Mouse (Mus musculus) urinary bladder, adult 18-20 months (tissue): Measurements from ENCODE around the gene Psmd12.

Experiments used
- DNase-seq, 2 experiments: peaks; one replicate each; pipeline ENCODE4 v3.0.0; 2022; ENCODE audit warnings: low spot score in 2 of 2, mixed read lengths in 2 of 2

Psmd12 gene

GRCm38 (mm10) chr11:107510362-107511269 is 31.3 kb downstream of the Psmd12 start:
- DNase-seq: peak in 1 of 2 experiments; percentile 37

GRCm38 (mm10) chr11:107511954-107512353 is 32.7 kb downstream of the Psmd12 start:
- DNase-seq: peak in 1 of 2 experiments; percentile 16

GRCm38 (mm10) chr11:107513047-107513446 is 33.8 kb downstream of the Psmd12 start:
- DNase-seq: no peak

- DNase-seq: no peak
Observed at GRCm38 (mm10) chr11:107516387-107516786, 37.1 kb downstream of the Psmd12 start.

DNA sequence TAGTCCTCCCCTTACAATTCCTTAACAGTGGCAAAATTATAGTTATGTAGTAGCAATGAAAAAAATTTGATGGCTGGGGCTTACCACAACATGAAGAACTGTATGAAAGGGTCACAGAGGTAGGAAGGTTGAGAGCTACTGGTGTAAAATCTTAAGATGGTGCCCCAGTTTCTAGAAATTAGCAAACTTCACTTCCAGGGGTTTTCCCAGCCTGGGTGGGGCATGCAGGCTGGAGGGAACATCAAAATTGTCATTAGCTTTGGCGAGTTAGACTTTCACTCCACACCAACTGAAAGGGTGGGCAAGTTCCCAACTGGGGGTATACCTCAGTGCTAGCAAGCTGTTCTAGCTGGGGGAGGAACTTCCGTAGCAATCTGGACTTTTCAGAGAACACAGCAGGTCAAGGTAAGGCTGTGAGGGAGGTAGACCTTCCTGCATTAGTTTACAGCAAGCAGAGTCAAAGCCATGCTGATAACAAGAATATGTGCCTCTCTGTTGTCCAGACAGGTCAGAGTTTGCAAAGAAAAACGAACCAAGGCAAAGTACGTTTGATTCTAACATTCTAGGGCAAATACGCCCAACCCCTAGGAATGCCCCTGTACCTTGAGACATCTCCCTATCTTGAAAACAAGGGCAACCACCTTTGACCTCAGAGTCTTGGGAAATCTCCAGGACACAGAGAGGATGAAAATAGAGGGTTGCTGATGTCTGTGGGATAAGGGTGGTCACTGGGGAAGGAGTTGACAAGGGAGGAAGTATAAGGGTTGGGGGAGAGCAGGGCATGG is 39.6 kb downstream of the Psmd12 start:
- no peak for DNase-seq

GRCm38 (mm10) chr11:107521153-107521552 is 41.9 kb downstream of the Psmd12 start:
- DNase-seq: no peak

GRCm38 (mm10) chr11:107524966-107525365 is 45.7 kb downstream of the Psmd12 start:
- DNase-seq: no peak

GRCm38 (mm10) chr11:107527632-107528031 is 48.3 kb downstream of the Psmd12 start:
- DNase-seq: no peak

- DNase-seq: no peak
Observed at GRCm38 (mm10) chr11:107529320-107529719, 50.0 kb downstream of the Psmd12 start.

GRCm38 (mm10) chr11:107531445-107531844 is 52.2 kb downstream of the Psmd12 start:
- DNase-seq: no peak

DNA sequence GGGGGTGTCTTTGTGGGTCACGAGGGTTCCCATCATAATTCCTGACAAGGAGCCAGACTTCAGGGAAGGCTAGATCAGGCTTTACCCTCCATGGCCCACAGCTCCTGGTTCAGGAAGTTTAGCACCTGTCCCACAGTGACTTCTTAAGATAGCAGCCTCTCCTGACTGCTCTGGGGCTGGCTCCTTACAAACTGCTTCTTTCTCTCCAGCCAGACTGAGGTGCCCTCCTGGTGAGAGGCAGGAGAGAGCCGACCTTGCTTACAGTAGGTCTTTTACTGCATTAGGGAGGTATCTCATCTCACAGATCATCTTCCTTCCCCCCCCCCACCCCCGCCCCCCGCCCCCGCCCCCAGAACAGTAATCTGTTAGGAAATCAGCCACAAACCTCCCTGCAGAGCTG is 53.0 kb downstream of the Psmd12 start:
- no peak for DNase-seq

GRCm38 (mm10) chr11:107538994-107539393 is 59.7 kb downstream of the Psmd12 start:
- DNase-seq: no peak

DNA sequence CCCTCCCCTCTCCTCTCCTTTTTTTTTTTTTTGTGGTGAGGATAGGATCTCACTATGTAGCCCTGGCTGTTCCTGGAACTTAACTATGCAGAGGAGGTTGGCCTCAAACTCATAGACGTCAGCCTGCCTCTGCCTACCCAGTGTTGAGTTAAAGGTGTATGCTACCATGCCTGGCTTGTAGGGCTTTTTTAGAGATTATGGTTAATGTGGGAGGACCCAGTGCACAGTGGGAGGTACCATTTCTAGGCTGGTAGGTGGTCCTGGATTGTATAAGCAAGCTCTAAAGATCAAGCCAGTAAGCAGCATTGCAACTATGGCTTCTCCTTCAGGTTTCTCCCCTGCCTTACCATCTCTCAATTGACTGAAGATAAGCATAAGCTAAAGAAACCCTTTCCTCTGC is 61.1 kb downstream of the Psmd12 start:
- no peak for DNase-seq

GRCm38 (mm10) chr11:107545747-107546476 is 66.6 kb downstream of the Psmd12 start:
- peak in 1 of 2 experiments; percentile 8 for DNase-seq

DNA sequence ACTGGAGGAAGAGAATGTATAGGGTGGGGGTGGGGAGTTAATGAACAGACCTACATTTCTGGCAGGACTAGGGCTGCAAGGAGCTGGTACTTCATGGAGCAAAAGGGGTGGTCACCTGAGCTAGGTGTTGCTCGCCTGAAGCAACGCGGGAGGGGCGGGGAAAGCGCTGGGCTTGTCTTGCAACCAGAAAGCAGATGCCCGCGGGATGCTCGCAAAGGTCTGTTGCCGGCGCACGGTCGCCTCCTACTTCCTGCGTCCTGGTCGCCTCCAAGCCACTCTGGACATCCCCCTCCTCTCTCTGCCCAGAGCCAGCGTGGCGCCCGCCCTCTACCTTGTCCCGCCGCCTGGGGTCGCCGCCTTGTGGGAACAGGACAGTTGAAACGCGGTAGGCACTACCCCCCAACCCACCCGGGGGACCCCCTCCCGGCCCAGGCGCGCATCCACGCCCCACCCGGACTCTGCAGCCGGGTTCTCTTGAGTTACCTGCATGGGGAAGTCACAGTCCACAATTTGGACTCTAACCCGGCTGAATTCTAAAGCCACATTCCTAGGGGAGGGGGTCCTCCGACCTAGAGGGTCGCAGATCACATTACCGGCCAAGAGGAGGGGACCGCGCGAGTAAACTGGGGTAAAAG is 67.5 kb downstream of the Psmd12 start:
- DNase-seq: peak; percentile 3 to 28

DNA sequence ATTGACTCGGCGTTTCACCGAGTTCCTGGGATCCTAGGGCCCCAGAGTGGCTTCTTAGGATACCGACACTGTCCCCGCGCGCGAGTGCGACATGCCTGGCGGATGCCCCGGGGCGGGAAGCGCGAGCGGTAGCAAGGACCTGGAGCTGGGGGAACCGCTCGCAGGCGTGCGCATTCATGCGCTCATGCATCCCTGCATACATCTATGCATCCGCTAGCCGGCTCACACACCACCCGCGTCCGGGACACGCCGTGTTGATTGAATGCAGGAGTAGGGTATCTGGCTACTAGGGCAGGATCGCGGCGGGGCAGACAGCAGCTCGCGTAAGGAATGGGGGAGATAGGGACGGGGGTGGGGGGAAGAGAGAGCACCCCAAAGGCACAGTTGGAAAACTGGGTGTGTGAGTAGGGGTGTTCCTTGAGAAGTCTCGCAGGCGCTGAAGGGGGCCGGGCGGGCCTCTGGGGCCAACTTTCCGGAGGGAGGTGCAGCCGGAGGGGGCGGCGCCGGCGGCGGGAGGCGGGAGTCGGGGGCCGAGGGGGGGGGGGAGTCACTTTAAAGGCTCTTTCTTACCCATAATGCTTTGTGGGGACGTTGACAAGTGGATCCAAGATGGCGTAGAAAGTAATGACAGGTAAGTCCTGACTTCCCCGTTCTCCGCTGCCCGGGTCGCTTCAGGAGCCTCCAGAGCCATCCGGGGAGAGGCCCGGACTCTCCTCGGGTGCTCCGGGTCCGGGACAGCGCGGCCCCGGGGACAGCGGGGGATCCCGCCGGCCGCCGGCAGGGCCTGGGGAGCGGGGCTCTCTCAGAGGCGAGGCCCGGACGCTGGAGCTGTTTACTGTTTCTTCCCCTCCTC is 68.3 kb downstream of the Psmd12 start, which contains the start of gene Helz:
Gene Helz (plus strand): TSS at position 580 of the 853 bp plus-strand sequence.
- DNase-seq: peak; percentile 54 to 70

DNA sequence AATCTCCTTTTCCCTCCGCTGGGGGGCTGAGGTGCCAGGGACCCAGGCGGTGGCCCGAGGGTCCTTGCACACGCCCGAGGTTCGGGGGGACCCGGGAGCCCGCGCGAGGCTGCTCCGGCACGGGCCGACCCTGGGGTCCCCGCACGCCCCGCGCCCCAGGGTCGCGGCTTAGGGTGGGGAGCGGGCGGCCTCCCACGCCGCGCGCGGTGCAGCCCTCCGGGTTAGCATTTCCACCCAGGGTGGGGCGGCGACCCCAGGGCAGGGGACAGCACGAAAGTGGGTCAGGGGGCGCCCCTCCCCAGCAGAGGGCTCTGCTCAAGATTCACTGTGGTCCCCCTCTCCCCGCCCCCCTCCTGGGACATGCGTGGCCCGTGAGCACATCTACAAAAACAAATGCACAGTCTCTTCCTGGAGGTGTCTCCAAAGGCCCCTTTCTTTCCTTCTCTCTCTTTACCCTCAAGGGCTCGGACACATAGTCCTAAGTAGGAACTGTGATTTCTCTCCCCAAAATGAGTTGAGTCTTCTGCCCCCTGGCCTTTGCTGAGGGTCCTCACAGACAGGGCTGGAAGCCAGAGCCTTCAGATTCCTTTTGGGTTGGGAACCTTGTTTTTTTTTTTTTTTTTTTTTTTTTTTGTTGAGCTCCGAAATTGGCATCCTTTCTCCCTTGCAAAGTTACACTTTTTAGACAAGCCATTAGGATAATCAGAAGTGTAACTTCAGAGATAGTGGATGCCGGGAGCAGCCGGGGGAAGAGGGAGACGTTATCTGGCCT is 69.1 kb downstream of the Psmd12 start:
- peak in 1 of 2 experiments; percentile 11 for DNase-seq
